Mouse (Mus musculus) heart, embryonic 12.5 days (tissue): ENCODE measurements around the gene Ndufa11. TPM values are rescaled to one million over a fixed set of nuclear protein-coding genes. Genes with fewer than 3 reads are reported as not detected.

Experiments
- ATAC-seq: fragments of 200-750 bp; cut with Nextera tagmentation; 2 replicates; pipeline ENCODE4 v1.8.0; 2017; ENCODE audit warnings: moderate TSS enrichment, moderate library complexity; ENCODE audit not compliant: insufficient number of reproducible peaks, low FRiP score
- H3K27ac ChIP-seq: fragments of 300-500 bp; sonication (generic); 2 replicates; pipeline ENCODE4 v1.5.1; 2016; ENCODE audit warnings: mild to moderate bottlenecking, moderate library complexity; ENCODE audit not compliant: poor library complexity, severe bottlenecking
- H3K27me3 ChIP-seq: fragments of 300-500 bp; sonication (generic); replicated peaks from 2 replicates; pipeline ENCODE4 v1.6.1; 2016; ENCODE audit warnings: mild to moderate bottlenecking, moderate library complexity
- H3K36me3 ChIP-seq: fragments of 300-500 bp; sonication (generic); 2 replicates; pipeline ENCODE4 v1.6.1; 2016; ENCODE audit warnings: mild to moderate bottlenecking, moderate library complexity
- H3K4me1 ChIP-seq: fragments of 300-500 bp; sonication (generic); replicated peaks from 2 replicates; pipeline ENCODE4 v1.6.1; 2016; ENCODE audit warnings: mild to moderate bottlenecking
- H3K4me2 ChIP-seq: fragments of 300-500 bp; sonication (generic); 2 replicates; pipeline ENCODE4 v1.6.1; 2016; ENCODE audit warnings: mild to moderate bottlenecking, moderate library complexity
- H3K4me3 ChIP-seq: fragments of 300-500 bp; sonication (generic); 2 replicates; pipeline ENCODE4 v1.5.1; 2016; ENCODE audit warnings: mild to moderate bottlenecking
- H3K9ac ChIP-seq: fragments of 300-500 bp; sonication (generic); 2 replicates; pipeline ENCODE4 v1.6.1; 2016; ENCODE audit warnings: mild to moderate bottlenecking, moderate library complexity
- H3K9me3 ChIP-seq: fragments of 300-500 bp; sonication (generic); replicated peaks from 2 replicates; pipeline ENCODE4 v1.6.1; 2016; ENCODE audit warnings: mild to moderate bottlenecking, moderate library complexity
- WGBS: fragments of 180-500 bp; shearing (Covaris S2); methylation state at CpG from one replicate; pipeline ENCODE4 v1.1.7; 2016; 5-methylcytosine and 5-hydroxymethylcytosine counted together
- polyA plus RNA-seq: library from polyadenylated mRNA; unstranded; fragments of >200 nt; fragmentation: Nextera tagmentation; extraction: Ambion mirVana; gene quantifications from 2 replicates; pipeline ENCODE4 v1.2.1, GENCODE M21; 2016

Ndufa11 gene
- polyA plus RNA-seq, 1 experiment from 2014 or later: 663 TPM

GRCm38 (mm10) chr17:56688045-56688444, 29.5 kb upstream of the Ndufa11 start:
- peaks cover 88% of the 10 kb centered on the region for H3K36me3 ChIP-seq
- peak; percentile 74; the same call in 1 of the 2 replicates for ATAC-seq
- no peak overlapping the region for H3K4me3 ChIP-seq
- H3K9me3 ChIP-seq: no peaks in the 10 kb centered on the region
- no peaks in the 10 kb centered on the region for H3K27me3 ChIP-seq
- no peak overlapping the region; the same call in 1 of the 2 replicates for H3K27ac ChIP-seq
- H3K9ac ChIP-seq: no peak overlapping the region
- H3K4me2 ChIP-seq: no peak overlapping the region
- H3K4me1 ChIP-seq: peaks cover 62% of the 10 kb centered on the region

DNA sequence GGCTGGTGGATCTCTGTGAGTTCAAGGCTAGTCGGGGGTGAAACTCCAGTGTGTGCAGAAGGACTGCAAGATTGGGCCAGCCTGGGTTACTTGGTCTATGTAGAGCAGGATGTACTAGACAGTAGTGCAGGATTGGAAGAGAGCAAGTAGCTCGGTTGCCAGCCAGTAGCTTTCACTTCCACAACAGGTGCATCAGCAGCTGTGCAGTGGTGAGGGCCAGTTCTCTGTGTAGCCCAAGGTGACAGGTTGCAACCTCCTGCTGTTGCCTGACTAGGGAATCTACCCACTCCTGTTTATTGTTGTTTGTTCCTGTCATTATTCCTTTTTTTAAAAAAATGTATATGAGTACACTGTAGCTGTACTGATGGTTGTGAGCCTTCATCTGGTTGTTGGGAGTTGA, 28.9 kb upstream of the Ndufa11 start:
- WGBS: 88% methylated on average over 2 of the region's 2 CpGs
- Histone ChIP-seq H3K36me3 (peaks cover 87% of the 10 kb centered on the region), H3K4me3 (no peak overlapping the region), H3K27me3 (no peaks in the 10 kb centered on the region), H3K4me1 (peaks cover 62% of the 10 kb centered on the region), H3K27ac (no peak overlapping the region), H3K4me2 (no peak overlapping the region), H3K9me3 (no peaks in the 10 kb centered on the region), H3K9ac (no peak overlapping the region)
- no peak for ATAC-seq

- 48% methylated on average over 1 of the region's 1 CpGs for WGBS
- no peak for ATAC-seq
- peaks cover 86% of the 10 kb centered on the region for H3K36me3 ChIP-seq
- no peak overlapping the region for H3K9ac ChIP-seq
- no peaks in the 10 kb centered on the region for H3K9me3 ChIP-seq
- H3K4me2 ChIP-seq: peak overlapping the region; percentile 17; the same call in 1 of the 2 replicates
- peaks cover 43% of the 10 kb centered on the region for H3K4me1 ChIP-seq
- H3K27ac ChIP-seq: peak overlapping the region; percentile 24; the same call in 1 of the 2 replicates
- H3K27me3 ChIP-seq: no peaks in the 10 kb centered on the region
- no peak overlapping the region for H3K4me3 ChIP-seq
These were observed 24.2 kb upstream of the Ndufa11 start for GRCm38 (mm10) chr17:56693395-56693794.

DNA sequence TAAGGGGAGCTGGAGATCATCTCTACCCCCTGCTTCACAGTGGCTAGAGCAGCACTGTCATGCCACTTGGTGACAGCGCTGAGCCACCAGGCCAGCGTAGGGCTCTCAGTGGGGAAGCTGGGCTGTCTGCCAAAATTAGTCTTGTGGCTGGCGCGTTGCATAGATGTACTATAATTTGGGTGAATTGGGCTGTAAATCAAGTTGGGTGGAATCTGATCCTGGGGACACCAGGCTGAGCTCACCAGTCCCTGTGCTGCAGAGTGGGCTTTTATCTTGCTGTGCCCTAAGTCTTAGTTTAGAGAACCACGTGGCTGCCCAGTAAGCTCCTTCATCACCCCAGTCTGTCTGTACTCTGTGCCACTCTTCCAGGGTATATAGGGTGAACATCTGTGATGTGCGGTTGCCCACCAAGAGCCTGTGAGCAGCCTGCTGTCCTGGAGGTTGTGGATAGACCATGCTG, 23.7 kb upstream of the Ndufa11 start:
- H3K4me2 ChIP-seq: peak overlapping the region; percentile 17; the same call in 1 of the 2 replicates
- H3K27ac ChIP-seq: peak overlapping the region; percentile 24; the same call in 1 of the 2 replicates
- peaks cover 41% of the 10 kb centered on the region for H3K4me1 ChIP-seq
- no peaks in the 10 kb centered on the region for H3K27me3 ChIP-seq
- H3K4me3 ChIP-seq: no peak overlapping the region
- ATAC-seq: peak; percentile 57; the same call in 1 of the 2 replicates
- H3K9me3 ChIP-seq: no peaks in the 10 kb centered on the region
- peaks cover 86% of the 10 kb centered on the region for H3K36me3 ChIP-seq
- WGBS: 50% methylated on average over 6 of the region's 6 CpGs
- H3K9ac ChIP-seq: no peak overlapping the region

GRCm38 (mm10) chr17:56700451-56700850, 17.1 kb upstream of the Ndufa11 start:
- 70% methylated on average over 2 of the region's 2 CpGs for WGBS
- H3K4me3 ChIP-seq: no peak overlapping the region
- peaks cover 97% of the 10 kb centered on the region for H3K36me3 ChIP-seq
- no peak overlapping the region for H3K9ac ChIP-seq
- no peak overlapping the region for H3K27ac ChIP-seq
- no peaks in the 10 kb centered on the region for H3K27me3 ChIP-seq
- no peak for ATAC-seq
- no peak overlapping the region for H3K4me2 ChIP-seq
- H3K4me1 ChIP-seq: 0 out of 2 replicates have a peak, but pooled peaks cover 1% of the 10 kb centered on the region
- no peaks in the 10 kb centered on the region for H3K9me3 ChIP-seq

GRCm38 (mm10) chr17:56703038-56703437, 14.5 kb upstream of the Ndufa11 start:
- Histone ChIP-seq H3K4me1 (no peaks in the 10 kb centered on the region), H3K9me3 (no peaks in the 10 kb centered on the region), H3K9ac (no peak overlapping the region), H3K27me3 (no peaks in the 10 kb centered on the region), H3K4me2 (no peak overlapping the region), H3K4me3 (no peak overlapping the region), H3K36me3 (peaks cover 96% of the 10 kb centered on the region), H3K27ac (no peak overlapping the region)
- no peak for ATAC-seq
- 73% methylated on average over 4 of the region's 4 CpGs for WGBS

GRCm38 (mm10) chr17:56706515-56706914, 11.1 kb upstream of the Ndufa11 start:
- WGBS: 100% methylated on average over 1 of the region's 1 CpGs
- no peaks in the 10 kb centered on the region for H3K27me3 ChIP-seq

GRCm38 (mm10) chr17:56708692-56709091, 8.9 kb upstream of the Ndufa11 start:
- no peak overlapping the region for H3K4me3 ChIP-seq
- H3K9me3 ChIP-seq: no peaks in the 10 kb centered on the region
- H3K9ac ChIP-seq: no peak overlapping the region
- H3K27ac ChIP-seq: no peak overlapping the region
- no peak overlapping the region for H3K4me2 ChIP-seq
- H3K4me1 ChIP-seq: peaks cover 4% of the 10 kb centered on the region
- WGBS: 74% methylated on average over 4 of the region's 4 CpGs
- ATAC-seq: no peak
- H3K27me3 ChIP-seq: no peaks in the 10 kb centered on the region
- H3K36me3 ChIP-seq: peaks cover 90% of the 10 kb centered on the region

More at GRCm38 (mm10) chr17:56706515-56706914, 11.1 kb upstream of the Ndufa11 start:
- H3K9me3 ChIP-seq: no peaks in the 10 kb centered on the region
- H3K4me2 ChIP-seq: no peak overlapping the region
- H3K27ac ChIP-seq: no peak overlapping the region
- H3K4me3 ChIP-seq: no peak overlapping the region
- H3K4me1 ChIP-seq: no peaks in the 10 kb centered on the region
- H3K9ac ChIP-seq: no peak overlapping the region
- H3K36me3 ChIP-seq: peaks cover 96% of the 10 kb centered on the region
- no peak for ATAC-seq

- no peak overlapping the region for H3K4me2 ChIP-seq
- peaks cover 13% of the 10 kb centered on the region for H3K4me1 ChIP-seq
- no peak overlapping the region for H3K27ac ChIP-seq
- peaks cover 81% of the 10 kb centered on the region for H3K36me3 ChIP-seq
- WGBS: 90% methylated on average over 3 of the region's 3 CpGs
- H3K4me3 ChIP-seq: no peak overlapping the region
- ATAC-seq: no peak
- no peaks in the 10 kb centered on the region for H3K27me3 ChIP-seq
- no peaks in the 10 kb centered on the region for H3K9me3 ChIP-seq
- no peak overlapping the region for H3K9ac ChIP-seq
These were observed 7.9 kb upstream of the Ndufa11 start for GRCm38 (mm10) chr17:56709708-56710107.

DNA sequence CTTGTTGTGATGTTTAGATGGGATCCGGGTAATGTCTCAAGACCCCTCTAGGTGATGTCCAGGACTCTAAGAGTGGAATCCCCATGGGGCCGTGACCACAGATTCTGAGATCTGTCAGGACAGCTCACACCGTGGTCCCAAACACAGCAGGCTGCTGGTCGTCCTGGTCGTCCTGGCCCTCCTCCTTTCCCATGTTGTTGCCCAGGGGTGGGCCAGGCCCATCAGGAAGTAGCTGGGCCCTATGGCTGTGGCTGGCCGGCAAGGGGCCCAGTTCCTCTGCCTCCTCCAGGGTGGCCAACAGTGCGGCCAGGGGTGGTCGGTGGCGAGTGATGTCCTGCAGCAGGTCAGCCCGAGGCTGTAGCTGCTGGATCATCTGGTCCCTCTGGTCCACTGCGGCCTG, 2.2 kb upstream of the Ndufa11 start:
- H3K4me2 ChIP-seq: peak overlapping the region; percentile 91
- 47% methylated on average over 11 of the region's 11 CpGs for WGBS
- peak overlapping the region; percentile 51 for H3K9ac ChIP-seq

DNA sequence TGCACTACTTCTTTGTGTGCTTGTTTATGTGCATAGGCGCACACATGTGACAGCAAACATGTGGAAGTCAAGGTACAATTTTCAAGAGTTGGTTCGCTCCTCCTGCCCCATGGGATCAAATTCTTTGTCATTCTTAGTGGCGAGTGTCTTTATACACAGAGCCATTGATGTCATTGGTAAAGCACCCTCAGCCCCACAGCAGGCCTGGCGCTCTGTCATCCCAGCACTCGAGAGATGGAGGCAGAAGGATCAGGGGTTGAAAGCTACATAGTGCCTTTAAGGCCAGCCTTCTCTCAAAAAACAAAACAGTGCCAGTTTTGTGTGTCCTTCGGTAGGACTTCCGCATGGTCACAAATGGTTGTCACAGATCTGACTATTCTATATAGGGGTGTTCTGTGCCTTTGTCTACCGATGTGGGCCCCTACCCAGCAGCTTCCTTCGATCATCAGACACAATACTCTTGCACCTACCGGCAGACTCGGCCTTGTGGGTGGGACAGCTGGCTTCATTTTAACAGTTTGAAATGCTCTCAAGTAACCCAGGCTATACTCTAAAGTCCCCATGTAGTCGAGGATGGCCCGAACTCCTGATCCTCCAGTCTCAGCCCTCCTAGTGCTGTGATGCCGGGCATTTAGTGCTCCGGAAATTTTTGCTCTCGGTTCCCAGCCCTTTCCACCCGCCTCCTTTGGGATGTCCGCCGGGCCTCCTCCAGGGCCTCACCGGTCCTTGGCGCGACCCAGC, 1.5 kb upstream of the Ndufa11 start:
- no peak for ATAC-seq

More for the DNA sequence above, 2.2 kb upstream of the Ndufa11 start:
- Histone ChIP-seq H3K4me3 (0 out of 2 replicates have a peak overlapping the region, but pooled peaks have one; percentile 94), H3K4me1 (peaks cover 44% of the 10 kb centered on the region), H3K27me3 (no peaks in the 10 kb centered on the region), H3K36me3 (peaks cover 26% of the 10 kb centered on the region), H3K27ac (no peak overlapping the region), H3K9me3 (no peaks in the 10 kb centered on the region)
- ATAC-seq: no peak

More for the DNA sequence above, 1.5 kb upstream of the Ndufa11 start:
- Histone ChIP-seq H3K9ac (peak overlapping the region; percentile 88), H3K27ac (peak overlapping the region; percentile 63), H3K4me3 (peak overlapping the region; percentile 94), H3K36me3 (peaks cover 25% of the 10 kb centered on the region), H3K27me3 (no peaks in the 10 kb centered on the region), H3K4me1 (peaks cover 44% of the 10 kb centered on the region), H3K4me2 (peak overlapping the region; percentile 91), H3K9me3 (no peaks in the 10 kb centered on the region)
- 24% methylated on average over 22 of the region's 22 CpGs for WGBS
